Mouse (Mus musculus) myocyte (in vitro differentiated cells): Measurements from ENCODE around the gene Prss50. TPM values are rescaled to one million over a fixed set of nuclear protein-coding genes. Genes with fewer than 3 reads are reported as not detected.

Experiments
- H3K27me3 ChIP-seq: one replicate; pipeline ENCODE4 v1.6.1; 2011; ENCODE audit not compliant: control insufficient read depth, insufficient read depth, insufficient read length
- H3K36me3 ChIP-seq: one replicate; pipeline ENCODE4 v1.6.1; 2011; ENCODE audit not compliant: control insufficient read depth, insufficient read depth
- H3K4me2 ChIP-seq: one replicate; pipeline ENCODE4 v1.6.1; 2011; ENCODE audit warnings: low read depth, control low read depth
- H3K4me3 ChIP-seq: one replicate; pipeline ENCODE4 v1.5.1; 2011; ENCODE audit warnings: mild to moderate bottlenecking, control low read depth, moderate library complexity
- H3K79me2 ChIP-seq: one replicate; pipeline ENCODE4 v1.6.1; 2011; ENCODE audit not compliant: control insufficient read depth, insufficient read depth
- H3ac ChIP-seq: one replicate; pipeline ENCODE4 v1.6.1; 2011; ENCODE audit not compliant: control insufficient read depth, insufficient read length
- CEBPB ChIP-seq: IDR thresholded peaks from 2 replicates; pipeline ENCODE4 v1.6.1; 2011; ENCODE audit warnings: mild to moderate bottlenecking, moderate library complexity; ENCODE audit not compliant: poor library complexity, insufficient read depth, severe bottlenecking
- E2F4 ChIP-seq: IDR thresholded peaks from one replicate; pipeline ENCODE4 v1.6.1; 2011; ENCODE audit warnings: mild to moderate bottlenecking, control low read depth, moderate library complexity; ENCODE audit not compliant: insufficient read depth
- MAX ChIP-seq: IDR thresholded peaks from one replicate; pipeline ENCODE4 v1.6.1; 2011; ENCODE audit warnings: low read depth, mild to moderate bottlenecking, control low read depth
- MYOD1 ChIP-seq, 3 experiments: IDR thresholded peaks; one replicate each; pipeline ENCODE4 v1.6.1; 2011; ENCODE audit warnings: control low read depth in 2 of 3, low read depth in 2 of 3, mild to moderate bottlenecking in 2 of 3, moderate library complexity in 1 of 3; ENCODE audit not compliant: insufficient read length in 2 of 3, control insufficient read depth in 1 of 3
- MYOG ChIP-seq, 3 experiments: IDR thresholded peaks; one replicate each; pipeline ENCODE4 v1.6.1; 2011; ENCODE audit warnings: control low read depth in 2 of 3, low read depth in 2 of 3, mild to moderate bottlenecking in 2 of 3; ENCODE audit not compliant: insufficient read length in 2 of 3, control insufficient read depth in 1 of 3, insufficient read depth in 1 of 3
- POLR2A ChIP-seq: IDR thresholded peaks from one replicate; pipeline ENCODE4 v1.6.1; 2011; ENCODE audit warnings: low read depth, mild to moderate bottlenecking, control low read depth, moderate library complexity; ENCODE audit not compliant: insufficient read length
- POLR2AphosphoS2 ChIP-seq: IDR thresholded peaks from one replicate; pipeline ENCODE4 v1.6.1; 2011; ENCODE audit warnings: low read depth, control low read depth; ENCODE audit not compliant: insufficient read length
- REST ChIP-seq: IDR thresholded peaks from one replicate; pipeline ENCODE4 v1.6.1; 2011; ENCODE audit warnings: mild to moderate bottlenecking, control low read depth, moderate library complexity; ENCODE audit not compliant: insufficient read depth, insufficient read length
- SRF ChIP-seq: IDR thresholded peaks from one replicate; pipeline ENCODE4 v1.6.1; 2011; ENCODE audit warnings: low read depth; ENCODE audit not compliant: control insufficient read depth, insufficient read length
- TCF12 ChIP-seq: IDR thresholded peaks from one replicate; pipeline ENCODE4 v1.6.1; 2011; ENCODE audit warnings: mild to moderate bottlenecking, control low read depth; ENCODE audit not compliant: poor library complexity, insufficient read depth, severe bottlenecking
- TCF3 ChIP-seq: IDR thresholded peaks from one replicate; pipeline ENCODE4 v1.6.1; 2011; ENCODE audit warnings: low read depth, control low read depth; ENCODE audit not compliant: insufficient read length
- USF1 ChIP-seq: IDR thresholded peaks from one replicate; pipeline ENCODE4 v1.6.1; 2011; ENCODE audit warnings: low read depth, mild to moderate bottlenecking, control low read depth, moderate library complexity
- polyA plus RNA-seq: library from polyadenylated mRNA; unstranded; fragments of >200 nt; fragmentation: generic; extraction: Trizol; gene quantifications from one replicate; pipeline ENCODE4 v1.2.1, GENCODE M21; 2012; ENCODE audit warnings: missing spikeins

Prss50 gene
- polyA plus RNA-seq, 1 experiment: 0.02 TPM

DNA sequence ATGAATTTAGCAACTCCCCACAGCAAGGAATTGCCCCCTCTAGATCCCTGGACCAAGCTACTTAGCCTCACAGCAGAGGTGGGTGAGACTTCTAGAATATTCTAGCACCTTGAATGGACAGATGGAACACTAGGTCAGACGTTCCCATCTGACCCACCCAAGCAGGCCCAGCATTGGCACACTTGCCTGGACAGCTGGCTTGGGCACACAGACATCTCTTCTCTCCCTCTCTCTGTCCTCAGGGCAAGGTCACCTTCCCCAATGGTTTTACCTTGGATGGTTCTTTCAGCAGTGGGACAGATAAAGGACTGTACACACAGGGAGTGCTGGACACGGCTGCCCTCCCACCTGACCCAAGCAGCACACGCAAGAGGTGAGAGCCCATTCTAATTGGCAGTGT lies 34.8 kb downstream of the Prss50 start:
- H3K36me3 ChIP-seq: no peaks in the 10 kb centered on the region
- H3ac ChIP-seq: no peak overlapping the region
- no peaks in the 10 kb centered on the region for H3K79me2 ChIP-seq
- no peak overlapping the region for H3K4me3 ChIP-seq
- H3K27me3 ChIP-seq: no peaks in the 10 kb centered on the region
- no peak for TF ChIP-seq SRF
- no peak for TF ChIP-seq POLR2AphosphoS2
- TF ChIP-seq REST: no peak
- TF ChIP-seq E2F4: no peak
- no peak for TF ChIP-seq TCF12
- no peak for TF ChIP-seq CEBPB
- TF ChIP-seq MYOG (IDR thresholded peaks at IDR 0.05; ENCODE audit: control insufficient read depth in 1 of 3, insufficient read depth in 1 of 3, insufficient read length in 2 of 3, low read depth in 2 of 3): no peak
- TF ChIP-seq MYOD1 (IDR thresholded peaks at IDR 0.05; ENCODE audit: control insufficient read depth in 1 of 3, insufficient read length in 2 of 3, low read depth in 2 of 3): no peak
- no peak overlapping the region for H3K4me2 ChIP-seq

DNA sequence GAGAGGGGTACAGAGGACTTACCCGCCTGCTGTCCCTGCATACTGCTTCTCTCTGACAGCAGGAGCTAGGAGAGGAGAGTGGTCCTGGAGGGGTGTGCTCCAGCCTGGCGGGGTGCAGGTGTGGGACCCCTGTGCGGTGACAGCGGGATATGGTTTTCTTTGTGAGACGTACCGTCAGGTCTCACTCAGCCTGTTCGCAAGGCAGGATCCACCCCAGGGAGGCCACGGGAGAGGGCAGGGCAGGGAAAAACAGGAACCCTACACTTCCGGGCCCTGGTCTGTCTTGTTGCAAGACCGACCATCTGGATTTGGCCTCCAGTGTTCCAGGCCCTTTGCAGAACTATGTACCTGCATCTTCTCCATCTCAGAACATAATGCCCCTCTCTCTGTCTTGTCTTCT lies 35.7 kb downstream of the Prss50 start:
- Histone ChIP-seq H3K36me3 (no peaks in the 10 kb centered on the region), H3ac (no peak overlapping the region), H3K79me2 (no peaks in the 10 kb centered on the region), H3K4me3 (no peak overlapping the region), H3K27me3 (no peaks in the 10 kb centered on the region), H3K4me2 (no peak overlapping the region)
- TF ChIP-seq TCF3 (no peak), MAX (no peak), POLR2A (no peak), MYOD1 (IDR thresholded peaks at IDR 0.05; ENCODE audit: control insufficient read depth in 1 of 3, insufficient read length in 2 of 3, low read depth in 2 of 3) (no peak), CEBPB (no peak), MYOG (IDR thresholded peaks at IDR 0.05; ENCODE audit: control insufficient read depth in 1 of 3, insufficient read depth in 1 of 3, insufficient read length in 2 of 3, low read depth in 2 of 3) (no peak), USF1 (no peak), SRF (no peak), E2F4 (no peak), TCF12 (no peak), REST (no peak), POLR2AphosphoS2 (no peak)

DNA sequence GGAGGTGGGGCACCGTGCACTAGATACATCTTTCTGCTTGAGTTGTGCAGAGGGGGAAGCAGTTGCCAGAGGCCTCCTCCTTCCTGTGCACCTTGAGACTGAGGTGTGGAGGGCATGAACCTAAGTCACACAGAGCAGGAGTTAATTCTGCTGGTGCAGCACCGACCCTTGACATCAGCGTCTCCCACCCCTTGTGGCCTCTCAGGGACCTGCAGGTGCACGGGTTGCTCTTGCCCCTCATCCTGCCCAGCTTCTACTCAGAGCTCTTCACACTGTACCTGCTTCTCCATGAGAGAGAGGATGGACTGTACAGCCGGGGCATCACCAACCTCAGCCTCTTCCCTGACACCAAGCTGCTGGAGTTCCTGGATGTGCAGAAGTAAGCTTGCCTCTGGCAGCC lies 37.7 kb downstream of the Prss50 start:
- Histone ChIP-seq H3ac (no peak overlapping the region), H3K27me3 (no peaks in the 10 kb centered on the region), H3K79me2 (no peaks in the 10 kb centered on the region), H3K36me3 (no peaks in the 10 kb centered on the region), H3K4me2 (no peak overlapping the region), H3K4me3 (no peak overlapping the region)
- TF ChIP-seq MYOG (IDR thresholded peaks at IDR 0.05; ENCODE audit: control insufficient read depth in 1 of 3, insufficient read depth in 1 of 3, insufficient read length in 2 of 3, low read depth in 2 of 3): no peak
- no peak for TF ChIP-seq USF1
- no peak for TF ChIP-seq TCF12
- TF ChIP-seq MYOD1 (IDR thresholded peaks at IDR 0.05; ENCODE audit: control insufficient read depth in 1 of 3, insufficient read length in 2 of 3, low read depth in 2 of 3): no peak
- TF ChIP-seq MAX: no peak
- TF ChIP-seq POLR2A: no peak
- no peak for TF ChIP-seq SRF
- TF ChIP-seq REST: no peak
- no peak for TF ChIP-seq E2F4
- TF ChIP-seq CEBPB: no peak
- TF ChIP-seq TCF3: no peak
- no peak for TF ChIP-seq POLR2AphosphoS2

DNA sequence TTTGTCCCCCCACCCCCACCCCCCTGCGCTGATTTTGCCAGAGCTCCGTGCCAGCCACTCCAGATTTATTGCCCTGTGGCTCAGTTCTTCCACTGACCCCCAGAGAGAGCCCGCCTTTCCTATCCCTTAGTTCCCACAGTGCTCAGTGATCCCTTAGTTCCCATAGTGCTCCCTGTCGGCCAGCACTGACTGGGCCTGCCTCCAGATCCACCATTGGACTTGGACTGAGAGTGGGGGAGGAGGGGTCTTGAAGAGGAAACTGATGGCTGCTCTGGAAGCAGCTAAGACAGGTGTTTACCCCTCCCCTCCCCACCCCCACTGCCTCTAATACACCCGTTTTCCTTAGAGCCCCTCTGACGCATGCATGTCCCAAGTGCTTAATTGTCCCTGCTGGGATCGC lies 38.2 kb downstream of the Prss50 start:
- TF ChIP-seq MAX (no peak), CEBPB (no peak), MYOG (IDR thresholded peaks at IDR 0.05; ENCODE audit: control insufficient read depth in 1 of 3, insufficient read depth in 1 of 3, insufficient read length in 2 of 3, low read depth in 2 of 3) (no peak), USF1 (no peak), POLR2A (no peak), TCF12 (no peak), E2F4 (no peak), REST (no peak), MYOD1 (IDR thresholded peaks at IDR 0.05; ENCODE audit: control insufficient read depth in 1 of 3, insufficient read length in 2 of 3, low read depth in 2 of 3) (no peak), SRF (no peak), TCF3 (no peak), POLR2AphosphoS2 (no peak)
- Histone ChIP-seq H3K79me2 (no peaks in the 10 kb centered on the region), H3K27me3 (no peaks in the 10 kb centered on the region), H3K4me2 (no peak overlapping the region), H3ac (no peak overlapping the region), H3K36me3 (no peaks in the 10 kb centered on the region), H3K4me3 (no peak overlapping the region)

- Histone ChIP-seq H3K27me3 (no peaks in the 10 kb centered on the region), H3K4me2 (no peak overlapping the region), H3K79me2 (no peaks in the 10 kb centered on the region), H3K4me3 (no peak overlapping the region), H3ac (no peak overlapping the region), H3K36me3 (no peaks in the 10 kb centered on the region)
- TF ChIP-seq TCF3: no peak
- TF ChIP-seq USF1: no peak
- TF ChIP-seq SRF: no peak
- TF ChIP-seq POLR2A: no peak
- TF ChIP-seq TCF12: no peak
- TF ChIP-seq MYOG (IDR thresholded peaks at IDR 0.05; ENCODE audit: control insufficient read depth in 1 of 3, insufficient read depth in 1 of 3, insufficient read length in 2 of 3, low read depth in 2 of 3): no peak
- no peak for TF ChIP-seq POLR2AphosphoS2
- TF ChIP-seq MAX: no peak
- TF ChIP-seq MYOD1 (IDR thresholded peaks at IDR 0.05; ENCODE audit: control insufficient read depth in 1 of 3, insufficient read length in 2 of 3, low read depth in 2 of 3): no peak
- no peak for TF ChIP-seq E2F4
- no peak for TF ChIP-seq CEBPB
- TF ChIP-seq REST: no peak
Measured at GRCm38 (mm10) chr9:110896595-110896994, 38.8 kb downstream of the Prss50 start.
